Mouse (Mus musculus) frontal cortex, postnatal 25 days (tissue): ENCODE measurements around the gene Gm11037.

Experiments used
- DNase-seq, 2 experiments: peaks; one replicate each; pipeline ENCODE4 v3.0.0; 2022; ENCODE audit warnings: low spot score in 2 of 2

Gm11037 gene

DNA sequence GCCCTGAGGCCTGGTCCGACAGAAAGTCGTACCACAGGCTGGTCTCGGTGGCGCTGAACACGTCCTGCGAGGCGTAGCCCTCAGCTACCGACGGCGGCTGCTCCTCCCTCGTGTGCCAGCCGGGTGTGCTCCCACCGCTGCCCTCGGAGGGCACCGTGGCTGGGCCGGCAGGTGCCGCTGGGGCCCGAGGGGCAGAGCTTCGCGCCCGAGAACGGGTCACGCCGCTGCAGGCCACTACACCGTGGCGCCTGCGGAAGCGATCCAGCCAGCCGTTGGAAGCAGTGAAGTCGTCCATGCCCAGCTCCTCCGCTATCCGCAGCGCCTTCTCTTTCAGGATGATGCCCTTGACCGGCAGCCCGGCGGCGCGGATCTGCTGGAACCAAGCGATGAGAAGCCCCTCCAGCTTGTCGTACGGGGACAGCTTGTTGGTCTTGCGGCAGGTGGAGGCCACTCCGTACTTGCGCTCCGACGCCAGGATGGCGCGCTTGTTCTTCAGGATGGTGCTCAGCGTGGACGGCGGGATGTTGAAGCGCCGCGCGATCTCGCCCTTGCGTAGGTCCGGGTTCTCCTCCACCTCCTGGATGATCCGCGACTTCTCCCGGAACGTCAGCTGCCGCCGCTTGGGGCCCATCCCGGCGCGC, 46.1 kb downstream of the Gm11037 start:
- peak; percentile 34 to 43 for DNase-seq

GRCm38 (mm10) chr2:131179990-131180587, 46.8 kb downstream of the Gm11037 start, which contains the start of gene Cenpb:
TSS of gene Cenpb (minus strand) at chr2:131180067.
- DNase-seq: peak; percentile 68 to 77
